Mouse (Mus musculus): Measurements from ENCODE around the gene Kctd3. TPM values are rescaled to one million over a fixed set of nuclear protein-coding genes. Genes with fewer than 3 reads are reported as not detected.
A peak's percentile ranks its signal among the peaks of the same experiment; 100 is the strongest.

Kctd3 gene
- polyA plus RNA-seq, 1 experiment, result 60.9 TPM

DNA sequence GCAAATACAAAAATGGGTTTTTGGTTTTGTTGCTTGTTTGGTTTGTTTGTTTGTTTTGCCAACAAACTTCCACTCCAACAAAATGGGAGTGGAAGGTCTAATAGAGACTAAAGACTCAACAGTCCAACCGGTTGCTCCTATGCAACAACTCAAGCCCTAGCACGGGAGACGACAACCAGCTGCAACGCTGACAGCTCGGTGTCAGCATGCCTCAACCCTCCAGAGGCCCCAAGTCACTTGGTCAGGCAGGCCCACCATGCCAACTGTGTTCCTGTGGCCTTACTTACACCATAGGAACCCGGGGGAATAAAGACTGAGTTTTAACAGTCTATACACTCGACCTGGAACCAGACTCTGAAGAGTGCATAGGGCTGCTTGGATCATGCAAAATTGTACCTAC, 815 bp downstream of the Kctd3 start:
- Histone ChIP-seq H3K9ac (ENCODE audit: low read depth, poor library complexity, severe bottlenecking) (peak overlapping the region; percentile 72), H3K36me3 (ENCODE audit: control insufficient read depth, insufficient read depth, low read length, poor library complexity, severe bottlenecking) (0 out of 2 replicates have a peak, but pooled peaks cover 3% of the 10 kb centered on the region), H3K4me3 (ENCODE audit: low read depth, low read length) (peak overlapping the region; percentile 94), H3K27ac (ENCODE audit: insufficient read depth, low read length) (no peak overlapping the region; the same call in 1 of the 2 replicates), H3K4me1 (ENCODE audit: control insufficient read depth, insufficient read depth, low read length) (peaks cover 8% of the 10 kb centered on the region), H3K9me3 (replicated peaks; ENCODE audit: control insufficient read depth, insufficient read depth, low read length, poor library complexity, severe bottlenecking) (no peaks in the 10 kb centered on the region), H3K27me3 (ENCODE audit: control insufficient read depth, insufficient read depth, low read length, poor library complexity, severe bottlenecking) (no peaks in the 10 kb centered on the region)
- TF ChIP-seq POLR2A (IDR thresholded peaks at IDR 0.05; ENCODE audit: insufficient read depth, low read length) (no peak), CTCF (IDR thresholded peaks at IDR 0.05; ENCODE audit: low read depth, low read length) (no peak)

DNA sequence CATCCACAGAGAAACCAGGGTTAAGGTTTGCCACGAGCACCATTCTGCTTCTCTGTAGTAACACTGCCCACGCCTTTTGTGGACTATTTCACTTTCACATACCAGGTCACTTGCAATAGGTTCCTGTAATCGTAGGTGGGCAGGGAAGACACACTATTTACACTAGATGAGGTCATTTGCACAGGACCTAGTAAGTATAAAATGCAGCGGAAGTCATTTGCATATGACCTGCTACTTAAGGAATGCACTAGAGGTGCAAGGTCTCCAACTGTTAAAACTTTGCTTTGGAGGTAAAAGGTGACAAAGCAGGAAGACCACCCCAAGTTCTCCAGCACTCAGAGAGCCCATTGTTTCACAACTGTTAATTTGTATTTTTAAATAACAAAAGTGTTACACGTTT, 1.4 kb downstream of the Kctd3 start:
- Histone ChIP-seq H3K27me3 (ENCODE audit: control insufficient read depth, insufficient read depth, low read length, poor library complexity, severe bottlenecking) (no peaks in the 10 kb centered on the region), H3K9me3 (replicated peaks; ENCODE audit: control insufficient read depth, insufficient read depth, low read length, poor library complexity, severe bottlenecking) (no peaks in the 10 kb centered on the region), H3K27ac (ENCODE audit: insufficient read depth, low read length) (no peak overlapping the region), H3K36me3 (ENCODE audit: control insufficient read depth, insufficient read depth, low read length, poor library complexity, severe bottlenecking) (0 out of 2 replicates have a peak, but pooled peaks cover 3% of the 10 kb centered on the region), H3K4me3 (ENCODE audit: low read depth, low read length) (peak overlapping the region; percentile 27; the same call in 1 of the 2 replicates), H3K9ac (ENCODE audit: low read depth, poor library complexity, severe bottlenecking) (0 out of 2 replicates have a peak overlapping the region, but pooled peaks have one; percentile 72), H3K4me1 (ENCODE audit: control insufficient read depth, insufficient read depth, low read length) (peaks cover 8% of the 10 kb centered on the region)
- TF ChIP-seq EP300 (IDR thresholded peaks at IDR 0.05; ENCODE audit: insufficient read depth, low read depth, low read length), result no peak
- no peak for TF ChIP-seq CTCF (IDR thresholded peaks at IDR 0.05; ENCODE audit: low read depth, low read length)
- TF ChIP-seq POLR2A (IDR thresholded peaks at IDR 0.05; ENCODE audit: insufficient read depth, low read length), result no peak

GRCm38 (mm10) chr1:189004774-189005173, 2.9 kb downstream of the Kctd3 start:
- no peak overlapping the region for H3K9ac ChIP-seq (ENCODE audit: low read depth, poor library complexity, severe bottlenecking)
- no peaks in the 10 kb centered on the region for H3K9me3 ChIP-seq (replicated peaks; ENCODE audit: control insufficient read depth, insufficient read depth, low read length, poor library complexity, severe bottlenecking)
- no peak overlapping the region for H3K4me3 ChIP-seq (ENCODE audit: low read depth, low read length)
- H3K4me1 ChIP-seq (ENCODE audit: control insufficient read depth, insufficient read depth, low read length), result peaks cover 10% of the 10 kb centered on the region
- no peak overlapping the region for H3K27ac ChIP-seq (ENCODE audit: insufficient read depth, low read length)
- H3K27me3 ChIP-seq (ENCODE audit: control insufficient read depth, insufficient read depth, low read length, poor library complexity, severe bottlenecking), result no peaks in the 10 kb centered on the region
- no peak for TF ChIP-seq CTCF (IDR thresholded peaks at IDR 0.05; ENCODE audit: low read depth, low read length)
- TF ChIP-seq POLR2A (IDR thresholded peaks at IDR 0.05; ENCODE audit: insufficient read depth, low read length), result no peak
- no peak for TF ChIP-seq EP300 (IDR thresholded peaks at IDR 0.05; ENCODE audit: insufficient read depth, low read depth, low read length)
- H3K36me3 ChIP-seq (ENCODE audit: control insufficient read depth, insufficient read depth, low read length, poor library complexity, severe bottlenecking), result peaks cover 6% of the 10 kb centered on the region

GRCm38 (mm10) chr1:189001815-189002214, 5.8 kb downstream of the Kctd3 start:
- peak overlapping the region; percentile 12; the same call in 1 of the 2 replicates for H3K4me3 ChIP-seq (ENCODE audit: low read depth, low read length)
- H3K9me3 ChIP-seq (replicated peaks; ENCODE audit: control insufficient read depth, insufficient read depth, low read length, poor library complexity, severe bottlenecking), result no peaks in the 10 kb centered on the region
- no peak overlapping the region for H3K9ac ChIP-seq (ENCODE audit: low read depth, poor library complexity, severe bottlenecking)
- H3K36me3 ChIP-seq (ENCODE audit: control insufficient read depth, insufficient read depth, low read length, poor library complexity, severe bottlenecking), result peaks cover 11% of the 10 kb centered on the region
- peaks cover 13% of the 10 kb centered on the region for H3K4me1 ChIP-seq (ENCODE audit: control insufficient read depth, insufficient read depth, low read length)
- no peak overlapping the region for H3K27ac ChIP-seq (ENCODE audit: insufficient read depth, low read length)
- no peaks in the 10 kb centered on the region for H3K27me3 ChIP-seq (ENCODE audit: control insufficient read depth, insufficient read depth, low read length, poor library complexity, severe bottlenecking)
- peak; percentile 56 for TF ChIP-seq CTCF (IDR thresholded peaks at IDR 0.05; ENCODE audit: low read depth, low read length)
- no peak for TF ChIP-seq POLR2A (IDR thresholded peaks at IDR 0.05; ENCODE audit: insufficient read depth, low read length)

- H3K9ac ChIP-seq (ENCODE audit: low read depth, poor library complexity, severe bottlenecking), result 0 out of 2 replicates have a peak overlapping the region, but pooled peaks have one; percentile 9
- 0 out of 2 replicates have a peak overlapping the region, but pooled peaks have one; percentile 19 for H3K4me3 ChIP-seq (ENCODE audit: low read depth, low read length)
- H3K36me3 ChIP-seq (ENCODE audit: control insufficient read depth, insufficient read depth, low read length, poor library complexity, severe bottlenecking), result peaks cover 12% of the 10 kb centered on the region
- peaks cover 14% of the 10 kb centered on the region for H3K4me1 ChIP-seq (ENCODE audit: control insufficient read depth, insufficient read depth, low read length)
- H3K9me3 ChIP-seq (replicated peaks; ENCODE audit: control insufficient read depth, insufficient read depth, low read length, poor library complexity, severe bottlenecking), result no peaks in the 10 kb centered on the region
- peak overlapping the region; percentile 30; the same call in 1 of the 2 replicates for H3K27ac ChIP-seq (ENCODE audit: insufficient read depth, low read length)
- TF ChIP-seq EP300 (IDR thresholded peaks at IDR 0.05; ENCODE audit: insufficient read depth, low read depth, low read length) (no peak), CTCF (IDR thresholded peaks at IDR 0.05; ENCODE audit: low read depth, low read length) (no peak), POLR2A (IDR thresholded peaks at IDR 0.05; ENCODE audit: insufficient read depth, low read length) (no peak)
- no peaks in the 10 kb centered on the region for H3K27me3 ChIP-seq (ENCODE audit: control insufficient read depth, insufficient read depth, low read length, poor library complexity, severe bottlenecking)
Measured at GRCm38 (mm10) chr1:188999981-189000380, 7.7 kb downstream of the Kctd3 start.

DNA sequence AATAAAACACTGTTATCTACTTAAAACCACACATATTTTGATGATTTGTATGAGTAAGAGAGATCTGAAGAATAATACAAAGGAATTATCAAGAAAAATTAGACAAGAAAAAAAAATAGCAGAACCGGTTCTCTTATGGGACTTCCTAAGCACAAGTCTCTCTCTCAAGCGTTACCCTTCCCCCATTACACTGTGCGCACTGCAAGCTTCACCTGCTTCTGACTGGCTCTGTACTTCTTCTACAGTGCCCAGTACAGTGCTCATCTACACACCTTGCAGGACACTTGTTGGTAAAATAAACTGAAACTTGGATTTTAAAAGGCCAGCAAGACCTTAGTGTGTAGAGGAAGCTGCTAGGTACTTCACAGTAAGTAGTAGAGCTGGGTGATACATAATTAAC, 9.7 kb downstream of the Kctd3 start:
- peaks cover 12% of the 10 kb centered on the region for H3K36me3 ChIP-seq (ENCODE audit: control insufficient read depth, insufficient read depth, low read length, poor library complexity, severe bottlenecking)
- TF ChIP-seq CTCF (IDR thresholded peaks at IDR 0.05; ENCODE audit: low read depth, low read length) (no peak), POLR2A (IDR thresholded peaks at IDR 0.05; ENCODE audit: insufficient read depth, low read length) (no peak)

More for the DNA sequence above, 9.7 kb downstream of the Kctd3 start:
- peaks cover 11% of the 10 kb centered on the region for H3K4me1 ChIP-seq (ENCODE audit: control insufficient read depth, insufficient read depth, low read length)
- no peaks in the 10 kb centered on the region for H3K27me3 ChIP-seq (ENCODE audit: control insufficient read depth, insufficient read depth, low read length, poor library complexity, severe bottlenecking)
- no peaks in the 10 kb centered on the region for H3K9me3 ChIP-seq (replicated peaks; ENCODE audit: control insufficient read depth, insufficient read depth, low read length, poor library complexity, severe bottlenecking)
- no peak overlapping the region for H3K4me3 ChIP-seq (ENCODE audit: low read depth, low read length)
- H3K9ac ChIP-seq (ENCODE audit: low read depth, poor library complexity, severe bottlenecking), result no peak overlapping the region
- peak overlapping the region; percentile 80 for H3K27ac ChIP-seq (ENCODE audit: insufficient read depth, low read length)
